Comparison of ENCODE assay signal across 10 mouse cellular contexts in genomic region chr12:11435246-11436022, GRCm38 (mm10). TPM values are rescaled to one million over a fixed set of nuclear protein-coding genes. Genes with fewer than 3 reads are reported as not detected.
A peak's percentile ranks its signal among the peaks of the same experiment; 100 is the strongest.
DNase-seq lines count a peak whose midpoint lies in the region; ATAC-seq and TF ChIP-seq lines count a peak whose summit lies in the region.
"Had no signal": no experiment of that assay in that cellular context is flagged by ENCODE, and none has a peak within 500 bp of the region (broad histone marks: within the 10 kb centered on the region; RNA-seq: fewer than 3 reads in every experiment).

No protein-coding gene starts in this region.

- H3K9ac ChIP-seq in midbrain, embryonic 16.5 days (ENCODE audit: low read depth, low read length): peak overlapping the region; percentile 65
- H3K9ac ChIP-seq: liver, embryonic 15.5 days had no signal

- H3K9me3 ChIP-seq in hindbrain, embryonic 10.5 days: no peaks in the 10 kb centered on the region
- no peaks in the 10 kb centered on the region for H3K9me3 ChIP-seq in midbrain, embryonic 16.5 days (replicated peaks; ENCODE audit: control insufficient read depth, low read length, poor library complexity, severe bottlenecking)
- H3K9me3 ChIP-seq: liver, embryonic 15.5 days had no signal

- peak overlapping the region; percentile 91 for H3K4me2 ChIP-seq in midbrain, embryonic 16.5 days (ENCODE audit: low read length)

- H3K4me3 ChIP-seq in layer of hippocampus, adult 2 months: peak overlapping the region; percentile 77
- H3K4me3 ChIP-seq in hindbrain, embryonic 10.5 days: peak overlapping the region; percentile 54
- H3K4me3 ChIP-seq in midbrain, embryonic 16.5 days (ENCODE audit: low read depth, low read length): peak overlapping the region; percentile 53
- H3K4me3 ChIP-seq in thymus, adult 2 months (ENCODE audit: control insufficient read depth, insufficient read depth, low read length): no peak overlapping the region

- H3K27ac ChIP-seq in layer of hippocampus, adult 2 months: peak overlapping the region; percentile 90
- H3K27ac ChIP-seq in hindbrain, embryonic 10.5 days: no peak overlapping the region
- peak overlapping the region; percentile 80 for H3K27ac ChIP-seq in midbrain, embryonic 16.5 days (ENCODE audit: low read length)
- no peak overlapping the region for H3K27ac ChIP-seq in thymus, adult 2 months (ENCODE audit: control insufficient read depth, insufficient read depth, low read length)
- H3K27ac ChIP-seq: liver, embryonic 15.5 days had no signal

- no peak for TF ChIP-seq POLR2A in thymus, adult 2 months (IDR thresholded peaks at IDR 0.05; ENCODE audit: control insufficient read depth, extremely low read depth, insufficient read depth, low read length, poor library complexity)

- peaks cover 44% of the 10 kb centered on the region for H3K27me3 ChIP-seq in hindbrain, embryonic 10.5 days (ENCODE audit: insufficient read depth, poor library complexity, severe bottlenecking)
- no peaks in the 10 kb centered on the region for H3K27me3 ChIP-seq in midbrain, embryonic 16.5 days (ENCODE audit: control insufficient read depth, insufficient read depth, low read depth, low read length)
- H3K27me3 ChIP-seq in thymus, adult 2 months (ENCODE audit: control insufficient read depth, insufficient read depth, low read length): no peaks in the 10 kb centered on the region; the same call in 1 of the 2 replicates

- no peaks in the 10 kb centered on the region for H3K36me3 ChIP-seq in hindbrain, embryonic 10.5 days
- no peaks in the 10 kb centered on the region for H3K36me3 ChIP-seq in midbrain, embryonic 16.5 days (ENCODE audit: control insufficient read depth, insufficient read depth, low read length)
- H3K36me3 ChIP-seq in thymus, adult 2 months (ENCODE audit: control insufficient read depth, insufficient read depth, low read length): no peaks in the 10 kb centered on the region
- H3K36me3 ChIP-seq: G1E; liver, embryonic 15.5 days had no signal

- H3K4me1 ChIP-seq in hindbrain, embryonic 10.5 days (replicated peaks): peaks cover 27% of the 10 kb centered on the region
- H3K4me1 ChIP-seq in midbrain, embryonic 16.5 days (ENCODE audit: control insufficient read depth, insufficient read depth, low read length): peaks cover 10% of the 10 kb centered on the region; the same call in 1 of the 2 replicates
- no peaks in the 10 kb centered on the region for H3K4me1 ChIP-seq in thymus, adult 2 months (replicated peaks; ENCODE audit: control insufficient read depth, insufficient read depth, low read length)
- H3K4me1 ChIP-seq: liver, embryonic 15.5 days had no signal

- 7% methylated on average over 15 of the region's 15 CpGs for WGBS in hindbrain, embryonic 10.5 days
- 5% methylated on average over 15 of the region's 15 CpGs for WGBS in midbrain, embryonic 16.5 days
- WGBS in thymus, adult 2 months: 14% methylated on average over 15 of the region's 15 CpGs

- peak; percentile 22; the same call in 1 of the 2 replicates for ATAC-seq in midbrain, embryonic 16.5 days

- no peak for TF ChIP-seq CTCF in layer of hippocampus, adult 2 months (conservative IDR thresholded peaks at IDR 0.05)
- TF ChIP-seq CTCF in thymus, adult 2 months (IDR thresholded peaks at IDR 0.05; ENCODE audit: borderline replicate concordance, control insufficient read depth, extremely low read depth, insufficient read depth, low read length, poor library complexity): no peak

- DNase-seq in layer of hippocampus, adult 2 months (ENCODE audit: low spot score in 2 of 2): no peak
- DNase-seq in layer of hippocampus, adult 8-10 months (ENCODE audit: low spot score in 2 of 2): no peak
- peak; percentile 48 to 50 for DNase-seq in cerebellum, postnatal 25 days
- DNase-seq in hindbrain, embryonic 10.5 days (ENCODE audit: low spot score): peak; percentile 4
- no peak for DNase-seq in kidney, postnatal 10 days
- no peak for DNase-seq in thymus, adult 2 months
- DNase-seq in gastrocnemius, adult 18-20 months (ENCODE audit: low spot score): no peak

RNA-seq across cellular contexts. Expression of gene Vsnl1, which starts 1.0 kb away (rescaled TPM):
- 100 to 1,000 TPM; 384 to 415 TPM for total RNA-seq in layer of hippocampus, adult 2 months (2021)
- 100 to 1,000 TPM; 407 to 453 (median 425) TPM for total RNA-seq in layer of hippocampus, adult 8-10 months (2022)
- polyA plus RNA-seq in hindbrain, embryonic 10.5 days (2016; fragmentation: Nextera tagmentation; extraction: Ambion mirVana): 0.51 and 1.3 TPM in 2 replicates
- polyA plus RNA-seq in midbrain, embryonic 16.5 days (2015; fragmentation: Nextera tagmentation; extraction: Ambion mirVana): 80.5 and 145 TPM in 2 replicates
- 0.16 and 0.40 TPM in 2 replicates for polyA plus RNA-seq in thymus, adult 2 months (2012; rRNA removed)
- total RNA-seq in gastrocnemius, adult 18-20 months (2021): not detected
- polyA plus RNA-seq: G1E had no signal

RNA-seq across cellular contexts. Expression of gene Rad51ap2, which starts 20.4 kb away (rescaled TPM):
- 1 to 10 TPM in 1 of 2 experiments, under 1 TPM in 1; 0.98 to 1.3 TPM for total RNA-seq in layer of hippocampus, adult 2 months (2021)
- 1 to 10 TPM in 2 of 4 experiments, under 1 TPM in 2; 0.35 to 1.6 (median 1.2) TPM for total RNA-seq in layer of hippocampus, adult 8-10 months (2022)
- 0.22 and 0.36 TPM in 2 replicates for polyA plus RNA-seq in hindbrain, embryonic 10.5 days (2016; fragmentation: Nextera tagmentation; extraction: Ambion mirVana)
- 0.52 and 0.70 TPM in 2 replicates for polyA plus RNA-seq in midbrain, embryonic 16.5 days (2015; fragmentation: Nextera tagmentation; extraction: Ambion mirVana)
- polyA plus RNA-seq in thymus, adult 2 months (2012; rRNA removed): not detected in 2 replicates
- total RNA-seq in gastrocnemius, adult 18-20 months (2021): not detected
- polyA plus RNA-seq: G1E; liver, embryonic 15.5 days had no signal

Comparison
In these comparisons a context has a peak if more than half of its experiments do, and no peak if none do; other contexts are left out.
1. DNase-seq: peak in cerebellum, postnatal 25 days (2 of 2) and hindbrain, embryonic 10.5 days (single experiment); none in layer of hippocampus, adult 2 months (0 of 2), layer of hippocampus, adult 8-10 months (0 of 2), kidney, postnatal 10 days (single experiment), thymus, adult 2 months (single experiment) and gastrocnemius, adult 18-20 months (single experiment).
2. H3K27ac ChIP-seq: peak in layer of hippocampus, adult 2 months (single experiment) and midbrain, embryonic 16.5 days (single experiment); none in hindbrain, embryonic 10.5 days (single experiment) and thymus, adult 2 months (single experiment).
3. RNA of gene Vsnl1, which starts 1.0 kb away (total RNA-seq): 407 to 453 TPM in layer of hippocampus, adult 8-10 months and 384 to 415 TPM in layer of hippocampus, adult 2 months; not detected in gastrocnemius, adult 18-20 months; every median in the first group is over 100 times any median in the second.